Mouse (Mus musculus) Patski (cell line): Measurements from ENCODE around the gene Mrps10. TPM values are rescaled to one million over a fixed set of nuclear protein-coding genes. Genes with fewer than 3 reads are reported as not detected.

Source experiments
- ATAC-seq: fragments of 100-300 bp; one replicate; pipeline ENCODE4 v1.8.0; 2021
- CTCF ChIA-PET: fragments of 350-600 bp; sonication (Branson Sonifier 250); formaldehyde crosslinking; loops from one replicate; lab custom pipeline; 2022; ENCODE audit warnings: inconsistent platforms; lab: Charles Lee
- POLR2A ChIA-PET: fragments of 350-600 bp; sonication (Branson Sonifier 250); formaldehyde crosslinking; loops from one replicate; lab custom pipeline; 2022; ENCODE audit warnings: antibody characterized with exemption, inconsistent platforms; lab: Charles Lee
- DNase-seq: peaks from one replicate; pipeline ENCODE4 v3.0.0-alpha.2; 2011; ENCODE audit warnings: low read depth, low spot score
- H3K27me3 ChIP-seq: fragments of 371-371 bp; one replicate; pipeline ENCODE4 v1.5.1; 2021
- CTCF ChIP-seq: fragments of 100-300 bp; IDR thresholded peaks from one replicate; pipeline ENCODE4 v1.5.1; 2021
- in situ Hi-C: fragments of 300-500 bp; cut with MboI; formaldehyde crosslinking; loops from 3 replicates; pipeline ENCODE4 v1.11.1; 2018; ENCODE audit warnings: low pct_unique_long_range_greater_than_20kb, mixed read lengths
- polyA plus RNA-seq: library from polyadenylated mRNA; unstranded; gene quantifications from one replicate; pipeline ENCODE4 v1.2.3, GENCODE M21; 2021

Gene Mrps10
- polyA plus RNA-seq, 1 experiment from 2014 or later: 46.8 TPM

DNA sequence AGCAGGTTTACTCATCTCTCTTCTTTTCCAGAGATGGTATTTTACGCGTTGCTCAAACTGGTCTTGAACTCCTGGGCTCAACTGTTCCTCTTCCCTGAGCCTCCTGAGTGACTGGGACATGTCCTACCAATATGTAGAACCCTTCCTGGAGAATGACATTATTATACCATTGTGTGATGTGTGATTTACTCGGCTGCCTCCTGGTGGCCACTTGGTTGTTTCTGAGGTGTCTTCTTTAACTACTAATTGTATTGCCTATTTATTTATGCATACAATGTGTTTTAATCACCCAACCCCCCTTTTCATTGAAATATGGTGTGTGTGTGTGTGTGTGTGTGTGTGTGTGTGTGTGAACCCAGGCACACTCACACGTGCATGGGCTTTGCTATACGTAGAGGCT lies 62.1 kb downstream of the Mrps10 start:
- ChIA-PET CTCF (no interaction called here), POLR2A (no interaction called here)
- ATAC-seq (no peak), DNase-seq (no peak)
- in situ Hi-C loops: no loop called here
- no peak for TF ChIP-seq CTCF
- no peaks in the 10 kb centered on the region for H3K27me3 ChIP-seq

Other genes starting within 250 kb of the Mrps10 start
- gene Guca1b, start 16.5 kb downstream of the Mrps10 start, polyA plus RNA-seq: 0.37 TPM
- 0.13 TPM for gene Guca1a, start 31.7 kb downstream of the Mrps10 start, polyA plus RNA-seq
- gene AI661453, start 67.7 kb downstream of the Mrps10 start, polyA plus RNA-seq: 20.0 TPM
- 1.5 TPM for gene 1700001C19Rik, start 68.5 kb downstream of the Mrps10 start, polyA plus RNA-seq
- 17.8 TPM for gene Taf8, start 133.4 kb downstream of the Mrps10 start, polyA plus RNA-seq
- 99.7 TPM for gene Ccnd3, start 136.2 kb downstream of the Mrps10 start, polyA plus RNA-seq
- 18.2 TPM for gene Bysl, start 242.6 kb downstream of the Mrps10 start, polyA plus RNA-seq
- gene Med20, start 242.7 kb downstream of the Mrps10 start, polyA plus RNA-seq: 36.3 TPM
- 2.4 TPM for gene Gm20517, start 242.7 kb downstream of the Mrps10 start, polyA plus RNA-seq